Mouse (Mus musculus) kidney, adult 9 months (tissue): Measurements from ENCODE around the gene Olfr223.
"Not testable (repeated sequence)": the region's sequence is repeated elsewhere in the genome, so short reads cannot be mapped to it uniquely, and the experiment has no call there.

Experiments
- DNase-seq: peaks from one replicate; pipeline ENCODE4 v3.0.0; 2022

Olfr223 gene

DNA sequence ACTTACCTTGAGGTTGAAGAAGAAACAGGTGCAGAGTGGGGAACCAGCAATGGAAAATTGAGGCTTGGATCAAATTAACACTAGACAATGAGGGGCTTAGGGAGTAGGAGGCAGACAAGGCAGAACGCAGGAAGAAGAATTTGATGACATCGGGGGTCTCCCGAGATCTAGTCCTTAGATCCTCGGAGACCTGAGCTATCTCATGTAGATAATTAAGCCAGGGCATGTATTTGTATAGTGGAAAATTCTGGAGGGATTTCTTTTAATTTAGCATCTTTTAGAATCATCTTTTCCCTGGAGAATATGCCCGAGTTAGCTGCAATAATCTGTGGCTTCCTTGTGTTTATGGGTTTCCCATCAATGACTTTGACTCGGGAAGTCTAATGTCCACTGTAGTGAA, at the start of gene Olfr223:
TSS of gene Olfr223 (minus strand) at position 101 of the 400 bp plus-strand sequence.
- no peak for DNase-seq

DNA sequence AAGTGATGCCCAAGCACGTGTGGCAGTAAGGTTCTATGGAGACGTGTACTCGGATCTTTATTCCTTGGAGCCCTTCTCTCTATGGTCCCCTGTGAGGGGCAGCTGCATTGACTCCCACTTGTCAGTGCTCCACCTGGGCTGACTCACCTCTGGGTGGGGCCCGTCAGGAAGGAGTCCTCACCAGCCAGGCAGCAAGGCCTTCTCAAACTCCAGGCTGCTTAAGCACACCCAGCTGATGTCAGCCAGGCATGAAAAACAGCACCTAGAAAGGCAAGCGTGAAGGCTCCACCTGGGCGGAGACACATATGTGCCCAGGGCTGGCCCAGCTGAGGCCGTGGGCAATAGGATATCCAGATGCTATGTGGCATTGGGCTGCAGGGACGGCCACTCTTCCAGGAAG, 49.3 kb upstream of the Olfr223 start:
- no peak for DNase-seq

DNA sequence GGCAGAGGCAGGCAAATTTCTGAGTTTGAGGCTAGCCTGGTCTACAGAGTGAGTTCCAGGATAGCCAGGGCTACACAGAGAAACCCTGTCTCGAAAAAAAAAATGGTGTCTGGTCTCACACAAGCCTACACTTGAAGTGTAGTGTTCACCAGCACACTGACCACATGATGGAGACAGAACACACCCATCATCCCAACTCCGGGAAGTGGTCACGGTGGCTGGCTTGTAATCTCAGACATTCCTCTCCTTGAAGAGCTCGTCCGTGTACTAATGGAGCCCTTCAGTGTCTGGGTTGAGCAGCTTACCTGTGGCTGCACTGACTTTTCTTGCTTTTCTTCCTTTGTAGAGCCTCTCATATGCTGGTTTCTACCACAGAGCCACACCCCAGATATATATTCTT, 48.1 kb upstream of the Olfr223 start:
- DNase-seq = no peak

DNA sequence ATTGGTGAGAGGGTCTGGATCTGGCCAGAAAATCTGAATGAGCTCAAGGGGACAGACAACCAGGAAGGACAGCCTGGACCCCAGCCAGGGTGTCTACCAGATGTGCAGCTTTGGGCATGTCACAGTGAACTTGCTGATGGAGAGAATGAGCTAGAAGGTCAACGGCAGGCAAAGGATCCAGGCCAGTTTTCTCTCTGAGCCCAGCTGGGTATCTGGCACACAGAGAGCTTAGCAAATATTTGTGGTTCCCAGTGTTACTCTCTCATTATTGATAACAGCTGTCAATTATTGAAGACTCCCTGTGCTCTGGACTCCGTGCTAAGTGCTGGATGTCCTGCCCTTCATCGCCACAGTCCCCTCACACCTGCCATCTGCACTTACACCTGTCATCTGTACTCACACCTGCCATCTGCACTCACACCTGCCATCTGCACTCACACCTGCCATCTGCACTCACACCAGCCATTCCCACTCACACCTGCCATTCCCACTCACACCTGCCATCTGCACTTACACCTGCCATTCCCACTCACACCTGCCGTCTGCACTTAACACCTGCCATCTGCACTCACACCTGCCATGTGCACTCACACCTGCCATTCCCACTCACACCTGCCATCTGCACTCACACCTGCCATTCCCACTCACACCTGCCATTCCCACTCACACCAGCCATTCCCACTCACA, 47.0 kb upstream of the Olfr223 start:
- DNase-seq = no peak

DNA sequence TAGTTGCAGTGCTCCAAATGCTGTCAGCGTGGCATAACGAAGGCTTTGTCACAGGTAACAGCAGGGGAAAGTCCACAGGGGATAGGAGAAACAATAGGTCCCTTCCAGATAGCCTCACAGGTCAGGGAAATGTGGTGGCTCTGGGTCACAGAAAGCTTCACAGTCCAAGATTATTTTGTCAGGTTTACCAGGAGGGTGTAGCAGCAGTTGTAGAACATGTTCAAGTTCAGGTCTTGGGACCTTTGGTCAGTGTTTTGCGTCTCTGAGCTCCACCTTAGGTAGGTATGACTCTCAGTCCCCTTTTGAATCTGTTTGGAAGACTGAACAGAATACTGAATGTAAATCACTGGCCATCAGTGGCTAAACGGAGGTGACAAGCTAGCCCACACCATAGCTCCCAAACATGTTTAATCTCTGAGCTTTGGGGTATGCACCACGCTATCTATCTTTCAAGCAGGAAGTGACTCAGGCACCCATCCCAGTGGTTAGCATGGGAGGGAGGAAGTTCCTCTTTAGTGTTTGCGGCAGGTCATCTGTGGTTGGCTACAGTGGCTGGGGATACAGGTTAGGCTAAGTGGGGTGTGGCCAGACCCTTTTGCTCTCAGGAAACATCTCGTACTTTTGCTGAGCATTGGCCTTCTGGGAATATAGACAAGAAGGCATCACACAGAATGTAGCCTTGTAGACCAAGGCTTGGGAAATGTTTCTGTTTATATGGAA, 43.8 kb upstream of the Olfr223 start:
- DNase-seq = no peak

DNA sequence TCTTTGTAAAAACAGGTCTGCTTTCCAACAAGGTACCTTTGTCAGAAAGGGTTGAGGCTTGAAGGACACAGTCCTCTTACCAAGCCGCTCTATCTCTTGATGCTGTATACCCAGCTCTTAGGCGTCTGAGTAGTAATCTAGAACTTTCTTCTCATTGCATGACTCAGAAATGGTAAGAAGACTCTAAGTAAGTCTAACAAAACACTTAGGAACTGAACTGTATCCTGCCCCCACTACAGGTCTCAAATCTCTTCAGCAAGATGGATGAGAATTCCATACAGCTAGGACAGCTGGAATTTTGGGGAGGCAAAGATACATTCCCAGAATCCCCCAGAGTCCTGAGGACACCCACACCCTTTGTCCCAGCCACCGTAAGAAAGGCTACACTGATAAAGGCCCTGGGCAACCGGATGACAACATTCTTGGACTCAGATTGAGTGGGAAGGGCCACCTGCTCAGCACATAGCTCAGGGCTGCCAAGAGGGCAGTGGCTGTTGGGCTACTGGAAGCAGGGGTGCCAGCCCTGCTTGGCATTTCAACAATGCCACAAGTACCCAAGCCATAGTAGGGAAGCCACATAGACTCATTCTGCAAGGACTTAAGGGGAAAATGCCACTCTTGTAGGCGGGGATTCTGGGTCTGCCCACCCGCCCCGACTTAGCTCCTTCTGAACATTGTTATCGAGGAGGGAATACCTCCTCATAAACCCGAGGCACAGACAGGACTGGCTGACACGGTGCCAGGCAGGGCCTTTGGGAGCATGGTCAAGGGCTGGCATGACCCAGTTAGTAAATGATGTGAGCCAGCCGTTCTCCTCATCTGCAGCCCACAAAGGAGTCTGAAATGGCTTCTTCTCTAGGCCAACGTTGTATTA, 43.0 kb upstream of the Olfr223 start:
- no peak for DNase-seq

DNA sequence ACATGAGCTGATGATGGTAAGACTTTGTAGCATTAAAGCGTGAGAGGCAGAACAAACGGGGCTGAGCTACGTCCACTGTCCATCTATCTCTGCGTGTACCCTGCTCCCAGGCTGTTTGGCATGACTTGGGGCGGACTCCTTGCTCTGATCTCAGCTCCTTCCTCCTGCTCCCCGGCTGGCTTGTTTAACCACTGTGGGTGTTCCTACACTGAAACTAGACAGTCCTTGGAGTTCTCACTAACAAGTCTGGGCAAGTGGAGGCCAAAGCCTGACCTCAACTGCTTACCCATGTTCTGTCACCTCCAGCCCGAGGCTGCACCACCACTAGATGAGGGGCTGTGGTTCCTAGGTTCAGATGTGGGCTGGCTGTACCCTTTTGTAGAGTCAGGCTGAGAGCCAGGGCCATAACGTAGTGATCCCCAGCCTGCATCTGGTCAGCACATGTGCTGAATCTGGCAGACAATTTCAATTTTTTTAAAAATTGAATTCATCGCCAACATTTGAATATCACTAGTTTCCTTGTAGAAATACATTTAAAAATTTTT, 42.2 kb upstream of the Olfr223 start:
- DNase-seq = no peak

DNA sequence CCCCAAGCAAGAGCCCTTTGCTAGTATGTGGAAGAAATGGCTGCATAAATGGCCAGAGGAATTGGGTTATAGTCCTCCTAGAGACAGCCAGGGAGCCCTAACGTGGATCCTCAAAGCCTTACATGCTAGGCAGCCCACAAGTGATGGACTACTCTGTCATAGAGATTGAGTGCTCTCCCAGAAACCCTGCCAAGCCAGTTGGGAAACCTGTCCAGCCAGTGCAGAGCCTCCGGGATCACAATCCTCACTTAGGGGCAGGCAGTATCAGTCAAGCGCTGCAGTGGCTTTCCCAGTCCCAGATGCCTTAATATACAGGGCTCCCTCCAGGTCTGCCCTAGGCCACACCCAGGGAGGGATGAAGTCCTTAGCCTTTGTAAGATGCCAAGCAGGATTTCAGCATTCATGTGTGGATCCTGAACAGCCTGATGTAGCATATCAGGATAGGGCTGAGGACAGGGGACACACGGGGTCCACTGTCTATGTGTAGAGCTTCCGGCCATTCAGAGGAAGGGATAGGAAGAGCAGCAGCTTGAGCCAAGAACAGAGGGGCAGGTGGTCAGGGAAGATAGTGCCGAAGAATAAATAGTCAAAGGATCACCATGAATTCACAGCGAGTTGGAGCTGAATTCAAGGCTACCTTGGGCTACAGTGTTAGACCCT, 41.0 kb upstream of the Olfr223 start:
- DNase-seq = no peak

DNA sequence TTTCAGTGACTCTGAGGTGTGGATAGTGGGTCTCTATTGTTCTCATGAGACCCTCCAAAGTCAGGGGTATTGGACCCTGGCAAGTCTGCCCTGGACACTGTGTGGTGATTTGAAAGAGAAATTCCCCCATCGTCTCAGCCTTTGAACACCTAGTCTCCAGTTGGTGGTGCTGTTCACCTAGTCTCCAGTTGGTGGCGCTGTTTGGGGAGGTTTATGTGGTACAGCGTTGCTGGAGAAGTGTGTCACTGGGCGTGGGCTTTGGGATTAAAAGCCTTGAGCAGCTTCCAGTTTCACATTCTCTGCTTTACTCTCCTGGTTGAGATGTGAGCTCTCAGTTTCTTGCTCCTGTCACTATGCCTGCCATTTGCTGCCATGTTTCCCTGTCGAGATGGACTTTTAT, 39.9 kb upstream of the Olfr223 start:
- DNase-seq = peak; percentile 59

DNA sequence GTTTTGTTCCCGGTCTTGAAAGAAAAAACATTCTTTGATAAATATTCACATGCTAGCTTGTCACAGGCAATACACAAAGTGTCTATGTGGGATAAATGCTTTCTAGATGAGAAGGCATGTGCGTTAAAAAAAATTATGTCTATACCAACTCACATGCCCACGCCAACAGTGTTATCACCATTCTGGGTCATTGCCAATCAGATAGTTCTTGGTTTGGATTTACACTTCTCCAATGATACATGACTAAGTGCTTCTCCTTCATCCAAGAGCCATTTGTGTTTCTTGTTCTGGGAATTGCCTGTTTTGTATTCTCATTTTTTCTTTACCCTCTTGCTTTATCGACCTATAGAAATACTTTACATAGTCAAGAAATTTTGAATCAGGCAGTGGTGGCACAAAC, 38.9 kb upstream of the Olfr223 start:
- no peak for DNase-seq

DNA sequence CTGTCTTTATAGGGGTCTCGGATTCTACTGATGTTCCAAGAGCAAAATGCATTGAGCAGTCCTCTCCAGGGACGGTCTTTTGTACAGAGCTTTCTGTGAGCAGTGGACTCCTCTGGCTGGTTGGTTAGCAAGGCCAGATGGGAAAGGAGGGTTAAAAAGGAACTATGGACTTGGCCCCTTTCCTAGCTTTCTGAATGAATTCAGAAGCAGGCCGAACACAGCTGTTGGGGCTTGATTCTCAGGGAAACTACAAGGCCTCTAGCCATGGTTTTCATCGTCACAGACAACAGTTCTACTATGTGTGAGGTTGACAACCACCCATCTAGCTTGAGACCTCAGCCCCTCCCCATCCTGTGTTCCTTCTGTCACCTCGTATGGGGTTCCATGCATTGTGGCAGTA, 36.8 kb upstream of the Olfr223 start:
- DNase-seq = no peak

DNA sequence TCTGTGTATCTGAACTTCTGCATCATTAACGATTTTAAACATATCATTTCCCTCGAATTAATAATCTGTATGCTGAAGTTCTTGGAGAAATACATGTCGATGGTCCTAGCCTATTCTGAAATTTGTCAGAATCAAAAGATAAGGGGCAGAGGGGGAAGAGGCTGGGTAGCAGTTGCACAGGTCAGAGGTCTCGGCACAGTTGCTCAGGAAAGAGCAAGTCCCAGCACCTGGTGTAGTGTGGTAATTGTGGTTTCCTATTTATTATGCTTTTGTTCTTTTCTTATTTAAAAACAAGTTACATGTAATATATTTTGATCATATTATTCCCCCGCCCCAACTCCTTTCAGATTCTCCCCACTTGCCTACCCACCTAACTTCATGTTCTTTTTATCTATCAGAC, 35.1 kb upstream of the Olfr223 start:
- DNase-seq = no peak

DNA sequence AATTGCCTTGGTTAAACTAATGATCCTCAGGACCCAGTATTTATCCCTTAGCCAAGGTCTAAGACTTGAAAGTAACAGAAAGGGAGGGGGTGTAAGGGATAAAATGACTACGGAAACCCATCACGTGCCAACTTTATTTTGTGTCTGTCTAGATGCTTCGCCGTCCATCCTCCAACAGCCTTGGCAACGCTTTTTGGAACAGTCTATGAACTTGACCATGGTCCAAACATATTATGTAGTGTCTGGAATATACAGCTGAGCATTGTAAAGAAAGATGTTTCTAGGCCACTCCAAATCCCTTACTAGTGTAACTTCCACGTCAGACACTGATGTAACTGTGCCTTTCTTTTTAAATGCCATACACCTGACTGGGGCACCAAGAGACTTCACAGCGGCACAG, 33.1 kb upstream of the Olfr223 start:
- DNase-seq = no peak

DNA sequence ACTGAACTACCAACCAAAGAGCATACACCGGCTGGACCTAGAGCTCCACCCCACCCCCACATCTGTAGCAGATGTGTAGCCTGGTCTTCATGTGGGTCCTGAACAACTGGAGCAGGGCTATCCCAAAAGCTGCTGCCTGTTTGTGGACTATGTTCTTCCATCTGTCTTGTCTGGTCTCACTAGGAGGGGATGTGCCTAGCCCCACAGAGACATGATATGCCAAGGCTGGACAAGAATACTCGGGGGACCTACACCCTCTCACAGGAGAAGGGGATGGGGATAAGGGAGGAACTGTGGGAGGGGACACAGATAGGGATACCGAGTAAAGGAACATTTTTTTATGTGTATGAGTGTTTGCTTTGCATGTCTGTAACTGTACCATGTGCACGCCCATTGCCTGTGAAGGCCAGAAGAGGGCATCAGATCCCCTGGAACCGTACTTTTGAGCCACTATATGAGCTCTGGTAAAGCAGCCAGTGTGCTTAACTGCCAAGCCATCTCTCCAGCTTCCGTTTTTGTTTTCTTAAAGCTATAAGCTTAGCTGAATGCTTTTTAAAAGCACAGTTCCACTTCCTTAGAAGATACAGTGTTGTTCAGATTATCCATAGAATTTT, 31.0 kb upstream of the Olfr223 start:
- DNase-seq = peak; percentile 70

DNA sequence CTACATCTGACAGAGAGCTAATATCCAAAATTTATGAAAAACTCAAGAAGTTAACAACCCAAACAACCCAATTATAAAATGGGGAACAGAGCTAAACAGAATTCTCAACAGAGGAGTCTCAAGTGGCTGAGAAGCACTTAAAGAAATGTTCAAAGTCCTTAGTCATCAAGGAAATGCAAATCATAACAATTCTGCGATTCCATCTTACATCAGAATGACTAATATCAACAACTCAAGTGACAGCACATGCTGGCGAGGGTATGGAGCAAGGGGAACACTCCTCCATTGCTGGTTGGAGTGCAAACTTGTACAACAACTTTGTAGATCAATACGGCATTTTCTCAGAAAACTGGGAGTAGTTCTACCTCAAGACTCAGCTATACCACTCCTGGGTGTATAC, 29.1 kb upstream of the Olfr223 start:
- DNase-seq = no peak

DNA sequence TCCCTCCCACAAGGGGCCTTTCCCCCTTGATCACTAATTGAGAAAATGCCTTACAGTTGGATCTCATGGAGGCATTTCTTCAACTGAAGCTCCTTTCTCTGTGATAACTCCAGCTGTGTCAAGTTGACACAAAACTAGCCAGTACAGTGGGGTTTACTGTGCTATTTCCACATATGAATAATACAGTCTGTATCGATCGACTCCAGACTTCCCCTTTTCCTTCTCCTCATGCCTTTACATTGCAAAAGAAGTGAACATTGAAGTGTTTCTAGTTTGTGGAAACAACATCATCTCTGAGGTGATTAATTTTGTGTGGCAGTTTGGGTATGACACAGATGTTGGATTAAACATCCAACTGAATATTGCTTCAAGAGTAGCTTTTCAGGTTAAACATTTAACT, 23.9 kb upstream of the Olfr223 start:
- not testable (repeated sequence) for DNase-seq

DNA sequence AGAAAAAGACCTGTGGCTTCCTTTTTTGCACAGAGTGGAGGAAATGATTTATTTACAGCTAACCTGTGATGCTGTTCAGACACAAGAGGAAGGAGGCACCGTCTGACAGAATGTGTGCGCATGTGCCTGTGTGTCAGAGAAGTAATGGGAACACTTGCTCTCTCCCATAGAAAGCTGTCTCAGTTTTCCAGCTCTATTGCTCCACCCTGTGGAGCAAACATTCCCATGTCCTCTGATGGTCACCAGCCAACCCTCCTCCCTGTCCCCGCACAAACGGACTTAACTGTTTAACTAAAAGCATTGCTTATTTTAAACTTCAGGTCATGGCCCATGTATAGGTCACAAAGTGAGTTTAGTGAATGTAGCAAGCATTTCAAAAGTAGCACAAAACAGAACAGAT, 21.0 kb upstream of the Olfr223 start:
- DNase-seq = peak; percentile 29

DNA sequence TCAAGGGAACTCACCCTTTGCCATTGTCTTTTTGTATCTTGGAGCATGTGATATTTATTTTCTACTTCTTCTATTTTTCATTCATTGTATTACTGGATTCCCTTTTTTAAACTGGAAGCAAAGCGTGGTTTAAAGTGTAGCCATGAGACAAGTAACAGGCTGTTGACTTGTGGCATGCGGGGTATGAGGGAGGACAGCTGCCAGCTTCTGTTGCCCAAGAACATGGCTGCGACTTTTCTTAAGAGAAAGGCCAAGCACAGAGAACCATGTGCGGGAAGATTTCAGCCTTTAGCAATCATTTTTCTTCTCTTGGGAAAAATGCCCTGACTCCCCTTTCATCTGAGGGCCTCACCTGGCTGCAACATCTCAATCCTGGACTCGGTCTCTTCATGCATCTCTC, 18.6 kb upstream of the Olfr223 start:
- no peak for DNase-seq

DNA sequence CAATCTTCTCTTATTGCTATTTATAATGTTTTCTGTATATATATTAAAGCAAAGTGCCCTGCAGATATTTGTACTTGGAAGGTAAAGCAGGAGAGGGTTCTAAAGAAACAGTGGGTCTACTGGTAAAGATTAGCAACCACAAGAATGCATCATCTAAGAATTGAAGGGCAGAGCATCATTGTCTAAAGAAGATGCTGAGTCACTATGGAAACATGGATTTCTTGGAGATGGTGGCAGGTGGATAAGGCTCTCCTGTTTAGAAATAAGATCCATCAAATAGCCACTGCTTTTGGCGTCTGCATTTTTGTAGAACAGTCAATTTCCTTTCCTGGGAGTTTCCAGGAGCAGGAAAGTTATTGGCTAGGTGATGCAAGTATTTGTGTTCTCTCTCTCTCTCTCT, 9.2 kb upstream of the Olfr223 start:
- DNase-seq = no peak

DNA sequence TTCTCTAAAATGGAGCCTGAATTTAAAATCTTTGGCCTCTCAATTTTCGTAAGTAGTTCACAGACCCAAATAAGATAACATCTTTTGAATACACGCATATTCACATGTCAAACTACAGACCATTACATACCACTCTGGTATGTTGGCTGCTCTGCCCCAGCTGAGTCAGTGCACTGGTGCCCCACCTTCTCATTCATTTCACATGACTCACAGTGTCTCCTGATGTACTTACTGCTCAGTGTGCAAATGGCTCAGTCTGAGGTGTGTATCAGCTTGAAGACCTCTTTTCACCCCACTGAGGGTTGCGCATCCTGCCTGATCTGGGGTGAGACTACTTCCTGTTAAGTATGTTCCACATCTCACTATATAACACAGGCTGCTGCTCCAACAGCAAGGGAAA, 7.8 kb upstream of the Olfr223 start:
- DNase-seq = no peak

DNA sequence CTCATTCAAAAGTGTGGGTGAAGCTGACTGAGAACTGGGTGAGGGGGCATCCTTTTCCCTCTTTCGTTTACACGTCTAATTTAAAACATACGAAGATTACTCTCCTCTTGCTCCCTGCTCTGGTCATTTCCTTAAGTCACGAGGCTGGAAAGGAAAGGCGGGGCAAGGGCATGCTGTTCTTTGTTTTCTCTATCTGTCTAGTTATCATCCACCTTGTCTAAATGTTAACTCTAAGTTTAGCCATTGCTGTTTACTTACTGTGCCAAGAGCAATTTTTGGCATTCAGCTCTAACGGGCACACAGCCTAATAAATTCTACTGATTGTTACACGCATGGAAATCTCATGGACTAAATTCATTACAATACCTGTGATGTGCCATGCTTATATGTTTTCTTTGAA, 6.1 kb upstream of the Olfr223 start:
- peak; percentile 57 for DNase-seq

DNA sequence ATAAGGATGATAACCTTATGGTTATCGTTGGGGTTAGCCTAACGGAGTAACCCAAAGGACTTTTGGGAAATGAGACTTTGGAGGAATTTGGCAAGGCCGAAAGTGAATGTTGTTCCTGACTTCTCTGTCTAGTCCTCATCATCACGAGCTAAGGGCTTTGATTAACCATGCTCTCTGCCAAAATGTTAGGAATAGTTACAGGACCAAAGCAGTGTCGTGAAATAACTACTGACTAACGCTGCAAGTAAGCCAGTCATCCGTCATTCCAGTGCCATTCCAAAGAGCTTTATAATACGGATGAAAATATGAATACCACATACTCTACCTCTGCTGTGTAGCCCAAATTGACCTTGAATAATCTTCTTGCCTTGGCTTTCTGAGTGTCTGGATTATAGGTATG, 3.9 kb upstream of the Olfr223 start:
- DNase-seq = no peak

DNA sequence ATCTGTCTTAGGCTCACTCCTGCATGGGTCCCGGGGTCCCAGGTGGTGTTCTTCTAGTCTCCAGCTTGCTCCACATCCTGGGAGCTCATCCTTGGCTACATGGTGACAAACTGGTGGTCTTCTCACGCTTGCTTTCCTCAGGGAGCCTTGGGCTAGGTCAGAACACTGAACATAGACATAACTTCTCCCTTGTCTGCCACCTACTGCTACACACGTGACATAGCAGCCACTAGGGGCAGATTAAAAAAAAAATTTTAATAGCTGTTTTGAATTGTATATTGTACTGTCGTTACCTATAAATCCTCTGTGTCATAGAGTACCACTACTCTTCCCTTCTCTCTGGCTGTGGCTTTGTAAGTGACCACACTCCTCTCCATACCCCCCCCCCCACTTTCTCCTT, 3.0 kb upstream of the Olfr223 start:
- DNase-seq = no peak
